Comparison of ENCODE assay signal across 29 mouse cellular contexts in the genomic region with DNA sequence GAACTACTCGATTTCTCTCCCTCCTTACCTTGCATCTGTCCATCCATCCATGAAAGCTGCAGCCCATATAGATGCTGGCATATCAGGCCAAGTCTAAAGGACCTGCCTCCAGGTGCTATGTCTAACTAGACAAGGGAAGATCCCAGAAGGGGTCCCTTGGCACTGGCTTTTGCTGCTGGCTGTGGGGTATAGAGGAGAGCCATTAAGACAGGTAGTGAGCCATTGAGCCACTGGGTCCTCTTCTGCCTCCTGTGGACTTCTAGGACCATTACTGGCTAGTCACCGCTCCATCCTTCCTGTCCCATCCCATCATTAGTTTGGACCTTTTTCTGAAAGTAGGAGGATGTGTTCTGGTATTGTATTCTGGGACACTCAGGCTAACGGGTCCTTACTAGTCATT.
DNase-seq lines count a peak whose midpoint lies in the region; ATAC-seq and TF ChIP-seq lines count a peak whose summit lies in the region.
"Had no signal": no experiment of that assay in that cellular context is flagged by ENCODE, and none has a peak within 500 bp of the region (broad histone marks: within the 10 kb centered on the region; RNA-seq: fewer than 3 reads in every experiment).

No protein-coding gene starts in this region.

- H3K79me2 ChIP-seq in MEL (ENCODE audit: control insufficient read depth, insufficient read depth, low read length, poor library complexity) = peaks cover 72% of the 10 kb centered on the region

- H3K27ac ChIP-seq in heart, embryonic 10.5 days = peak overlapping the region; percentile 70
- peak overlapping the region; percentile 99 for H3K27ac ChIP-seq in MEL (ENCODE audit: control insufficient read depth, low read depth, low read length)
- peak overlapping the region; percentile 43 for H3K27ac ChIP-seq in liver, embryonic 16.5 days (ENCODE audit: low read length)
- H3K27ac ChIP-seq: heart, embryonic 13.5 days; hindbrain, embryonic 10.5 days; hindbrain, embryonic 15.5 days; kidney, embryonic 15.5 days; limb, embryonic 12.5 days; neural tube, embryonic 15.5 days; stomach, embryonic 15.5 days had no signal

- WGBS in heart, embryonic 10.5 days = 63% methylated on average over 3 of the region's 3 CpGs
- 36% methylated on average over 3 of the region's 3 CpGs for WGBS in liver, embryonic 16.5 days (ENCODE audit: insufficient replicate concordance)

- ATAC-seq in erythroid progenitor cell, adult 5-6 weeks (replicated peaks; ENCODE audit: low FRiP score, poor library complexity, severe bottlenecking) = peak; percentile 17; the same call in 1 of the 2 replicates
- peak; percentile 1; the same call in 1 of the 2 replicates for ATAC-seq in liver, embryonic 16.5 days (ENCODE audit: low read depth)
- ATAC-seq: activated CD4-positive, CD25-positive, alpha-beta regulatory T cell, adult 4 months; CD4-positive, CD25-positive, alpha-beta regulatory T cell, adult 4 months; forebrain, embryonic 16.5 days; inflammation-experienced regulatory T-cells, adult 6 months; lung, postnatal 0 days had no signal

- H3K9ac ChIP-seq in MEL (ENCODE audit: control insufficient read depth, low read depth, low read length, poor library complexity, severe bottlenecking) = peak overlapping the region; percentile 78
- H3K9ac ChIP-seq in liver, embryonic 16.5 days (ENCODE audit: low read depth, low read length) = no peak overlapping the region
- H3K9ac ChIP-seq: heart, embryonic 13.5 days; hindbrain, embryonic 15.5 days; kidney, embryonic 15.5 days; limb, embryonic 12.5 days; neural tube, embryonic 15.5 days; stomach, embryonic 15.5 days had no signal

- no peak for TF ChIP-seq EP300 in MEL (IDR thresholded peaks at IDR 0.05; ENCODE audit: low read depth in 1 of 2, low read length in 2 of 2)

- 0 out of 6 replicates have a peak, but pooled peaks of 1 of the 3 experiments have one; percentile 9 for TF ChIP-seq CTCF in MEL (IDR thresholded peaks at IDR 0.05 in 2 of 3, conservative IDR thresholded peaks at IDR 0.05 in 1 of 3; ENCODE audit: control insufficient read depth in 1 of 3, insufficient read depth in 1 of 3, low read depth in 2 of 3, low read length in 3 of 3, poor library complexity in 1 of 3, severe bottlenecking in 1 of 3)

- H3K36me3 ChIP-seq in heart, embryonic 10.5 days = no peaks in the 10 kb centered on the region
- peaks cover 30 to 91% of the 10 kb centered on the region in 2 experiments for H3K36me3 ChIP-seq in MEL (ENCODE audit: control insufficient read depth in 1 of 2, insufficient read depth in 2 of 2, low read length in 2 of 2)
- no peaks in the 10 kb centered on the region for H3K36me3 ChIP-seq in liver, embryonic 16.5 days (ENCODE audit: control insufficient read depth, insufficient read depth)
- H3K36me3 ChIP-seq: heart, embryonic 13.5 days; hindbrain, embryonic 10.5 days; hindbrain, embryonic 15.5 days; kidney, embryonic 15.5 days; limb, embryonic 12.5 days; neural tube, embryonic 15.5 days; stomach, embryonic 15.5 days had no signal

- H3K27me3 ChIP-seq in heart, embryonic 10.5 days (ENCODE audit: insufficient read depth, poor library complexity, severe bottlenecking) = peaks cover 16% of the 10 kb centered on the region; the same call in 1 of the 2 replicates
- H3K27me3 ChIP-seq in MEL (ENCODE audit: control insufficient read depth in 1 of 2, insufficient read depth in 2 of 2, low read length in 2 of 2) = no peaks in the 10 kb centered on the region
- H3K27me3 ChIP-seq in liver, embryonic 16.5 days (ENCODE audit: control insufficient read depth, insufficient read depth, low read depth, low read length) = no peaks in the 10 kb centered on the region
- H3K27me3 ChIP-seq: hindbrain, embryonic 15.5 days; kidney, embryonic 15.5 days; limb, embryonic 12.5 days; neural tube, embryonic 15.5 days; stomach, embryonic 15.5 days had no signal

- H3K4me1 ChIP-seq in heart, embryonic 10.5 days = peaks cover 33% of the 10 kb centered on the region
- peaks cover 26 to 80% of the 10 kb centered on the region in 2 experiments for H3K4me1 ChIP-seq in MEL (ENCODE audit: control insufficient read depth in 1 of 2, insufficient read depth in 2 of 2, low read length in 2 of 2)
- H3K4me1 ChIP-seq in liver, embryonic 16.5 days (ENCODE audit: control insufficient read depth, low read depth, low read length) = peaks cover 61% of the 10 kb centered on the region
- H3K4me1 ChIP-seq: kidney, embryonic 15.5 days; limb, embryonic 12.5 days; neural tube, embryonic 15.5 days; stomach, embryonic 15.5 days had no signal

- no peak overlapping the region for H3K4me3 ChIP-seq in heart, embryonic 10.5 days
- H3K4me3 ChIP-seq in MEL (ENCODE audit: control insufficient read depth in 1 of 2, insufficient read depth in 1 of 2, low read depth in 2 of 2, low read length in 2 of 2) = peak overlapping the region; percentile 34 to 72
- H3K4me3 ChIP-seq in liver, embryonic 16.5 days (ENCODE audit: low read depth, low read length) = no peak overlapping the region
- H3K4me3 ChIP-seq: heart, embryonic 13.5 days; hindbrain, embryonic 10.5 days; hindbrain, embryonic 15.5 days; kidney, embryonic 15.5 days; limb, embryonic 12.5 days; neural tube, embryonic 15.5 days; stomach, embryonic 15.5 days had no signal

- H3K9me3 ChIP-seq in heart, embryonic 10.5 days = no peaks in the 10 kb centered on the region
- H3K9me3 ChIP-seq in MEL (replicated peaks; ENCODE audit: insufficient read depth, low read length) = no peaks in the 10 kb centered on the region
- no peaks in the 10 kb centered on the region; the same call in 1 of the 2 replicates for H3K9me3 ChIP-seq in liver, embryonic 16.5 days (replicated peaks; ENCODE audit: control insufficient read depth, low read length)
- H3K9me3 ChIP-seq: heart, embryonic 13.5 days; hindbrain, embryonic 10.5 days; hindbrain, embryonic 15.5 days; kidney, embryonic 15.5 days; limb, embryonic 12.5 days; neural tube, embryonic 15.5 days; stomach, embryonic 15.5 days had no signal

- peak in 1 of 2 experiments; percentile 56; a peak in 2 of 4 replicates for TF ChIP-seq POLR2A in MEL (IDR thresholded peaks at IDR 0.05; ENCODE audit: control insufficient read depth in 1 of 2, insufficient read depth in 1 of 2, low read depth in 1 of 2, low read length in 2 of 2, poor library complexity in 1 of 2)

- no peak for TF ChIP-seq RAD21 in MEL (IDR thresholded peaks at IDR 0.05; ENCODE audit: low read depth, low read length)

- peak overlapping the region; percentile 50 for H3K4me2 ChIP-seq in liver, embryonic 16.5 days (ENCODE audit: low read depth, low read length)
- H3K4me2 ChIP-seq: heart, embryonic 13.5 days; hindbrain, embryonic 15.5 days; kidney, embryonic 15.5 days; limb, embryonic 12.5 days; neural tube, embryonic 15.5 days; stomach, embryonic 15.5 days had no signal

- no peak for DNase-seq in heart, embryonic 10.5 days (ENCODE audit: low spot score)
- no peak for DNase-seq in heart, adult 8-10 months (ENCODE audit: low spot score)
- DNase-seq in MEL (ENCODE audit: low read depth, low spot score) = no peak
- DNase-seq in kidney, adult 18-20 months = no peak
- DNase-seq in gastrocnemius, adult 18-20 months (ENCODE audit: low spot score) = no peak
- DNase-seq: cerebellum, adult 11-12 months; cerebellum, adult 9-11 months; heart, postnatal 10 days; kidney, adult 11 months; kidney, postnatal 25 days; lung, adult 18-20 months; lung, postnatal 4 days; midbrain, embryonic 14.5 days; retina, postnatal 1 day; right cerebral cortex, postnatal 14 days had no signal

TF ChIP-seq in MEL, 35 proteins besides CTCF, POLR2A, EP300 and RAD21:
- TF ChIP-seq HCFC1 (IDR thresholded peaks at IDR 0.05; ENCODE audit: low read depth, low read length) (no peak), CHD1 (IDR thresholded peaks at IDR 0.05; ENCODE audit: low read depth, low read length) (no peak), ZMIZ1 (IDR thresholded peaks at IDR 0.05; ENCODE audit: low read depth, low read length) (no peak), GABPA (IDR thresholded peaks at IDR 0.05; ENCODE audit: low read depth, low read length) (no peak), MYC (IDR thresholded peaks at IDR 0.05; ENCODE audit: low read depth, low read length) (no peak), E2F4 (IDR thresholded peaks at IDR 0.05; ENCODE audit: borderline replicate concordance, low read depth, low read length) (no peak), SIN3A (IDR thresholded peaks at IDR 0.05; ENCODE audit: low read length) (no peak), RCOR1 (IDR thresholded peaks at IDR 0.05; ENCODE audit: low read depth, low read length) (no peak), MYB (IDR thresholded peaks at IDR 0.05; ENCODE audit: low read depth, low read length) (no peak)

Comparison
In these comparisons a context has a peak if more than half of its experiments do, and no peak if none do; other contexts are left out.
1. H3K27ac ChIP-seq: peak in every context shown above with its lines; median percentile 99 in MEL; 70 in heart, embryonic 10.5 days; 43 in liver, embryonic 16.5 days.
2. H3K4me3 ChIP-seq: peak in MEL (2 of 2); none in heart, embryonic 10.5 days (single experiment) and liver, embryonic 16.5 days (single experiment).